Mouse (Mus musculus) urinary bladder, postnatal 4 days (tissue): ENCODE measurements at regions not wholly inside any gene's neighbourhood (a gene's known extent, or its start where the extent isn't known, plus 50 kb on each side); places are given as distances from the start of the nearest gene placed in this dataset.

Source experiments
- DNase-seq, 2 experiments: peaks; one replicate each; pipeline ENCODE4 v3.0.0; 2021 to 2022; ENCODE audit warnings: low spot score in 2 of 2

DNA sequence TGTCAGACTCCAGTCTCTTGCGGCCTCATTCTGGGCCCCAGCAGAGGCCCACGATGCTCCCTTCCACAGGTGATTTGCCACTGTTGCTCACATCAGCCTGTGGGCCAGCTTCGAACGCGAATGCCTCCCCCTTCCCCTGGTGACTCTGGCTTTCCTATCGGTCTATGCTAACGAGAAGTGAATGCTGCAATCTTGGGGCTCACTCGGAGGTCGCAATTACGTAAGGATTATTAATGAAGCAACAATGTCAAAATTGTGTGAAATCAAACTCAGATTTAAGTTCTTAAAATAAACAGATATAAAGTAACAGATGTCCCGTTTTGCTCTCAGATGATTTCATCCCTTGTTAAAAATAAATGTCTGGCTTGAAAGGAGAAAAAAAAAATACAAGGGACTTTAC lies 572.3 kb downstream of the Bnc2 start:
- DNase-seq, result no peak

DNA sequence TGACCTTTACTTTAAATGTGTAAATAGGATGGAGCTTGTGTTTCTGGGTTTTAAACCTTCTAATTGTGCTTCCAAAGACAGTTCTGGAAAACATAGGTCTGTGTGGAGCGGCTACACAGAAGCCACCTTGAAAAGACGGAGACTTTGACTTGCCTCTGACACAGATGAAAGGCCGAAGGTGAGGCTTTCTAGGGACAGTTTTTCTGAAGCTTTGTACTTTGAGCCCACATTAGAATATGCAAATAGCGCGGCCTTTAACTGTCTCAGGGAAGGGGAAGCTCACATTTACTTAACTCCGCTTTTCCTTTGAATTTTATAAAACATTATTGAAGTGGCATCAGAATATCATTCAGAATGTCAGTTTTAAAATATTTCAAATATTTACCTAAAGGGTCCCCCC lies 566.5 kb downstream of the Bnc2 start:
- DNase-seq, result no peak

DNA sequence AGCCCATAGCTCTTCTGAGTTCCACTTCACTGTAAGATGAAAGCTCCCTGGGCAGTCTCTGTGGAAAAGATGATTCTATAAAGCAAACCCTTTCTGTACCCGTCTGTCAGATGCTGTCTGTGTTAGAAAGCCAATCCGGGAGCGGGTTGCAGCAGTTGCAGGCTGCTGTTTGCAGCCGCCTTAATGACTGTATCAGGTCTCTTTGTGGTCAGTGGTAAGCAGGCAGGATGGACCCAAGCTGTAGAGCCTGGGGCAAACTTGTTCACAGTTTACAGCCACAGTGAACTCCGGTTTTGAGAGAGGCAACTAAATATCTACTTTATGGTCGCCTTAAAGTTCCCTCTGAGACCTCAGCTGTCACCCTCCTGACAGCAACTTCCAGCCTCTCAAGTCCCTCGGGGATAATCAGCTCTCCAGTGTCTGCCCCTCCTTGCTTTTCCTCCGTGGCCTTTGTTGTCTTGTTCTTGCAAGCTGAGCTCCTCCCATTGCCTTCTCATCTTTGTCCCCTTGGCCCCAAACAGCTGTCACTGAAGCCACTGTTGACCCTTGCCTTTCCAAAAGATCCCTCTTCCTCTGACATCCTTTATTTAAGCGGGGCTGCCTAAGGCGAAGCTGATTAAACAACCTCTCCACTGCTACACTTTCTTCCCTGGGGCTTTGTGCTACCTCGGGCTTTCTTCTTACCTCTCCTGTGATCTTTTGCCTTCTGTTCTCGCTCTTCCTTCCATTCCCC lies 565.1 kb downstream of the Bnc2 start:
- DNase-seq, result no peak

DNA sequence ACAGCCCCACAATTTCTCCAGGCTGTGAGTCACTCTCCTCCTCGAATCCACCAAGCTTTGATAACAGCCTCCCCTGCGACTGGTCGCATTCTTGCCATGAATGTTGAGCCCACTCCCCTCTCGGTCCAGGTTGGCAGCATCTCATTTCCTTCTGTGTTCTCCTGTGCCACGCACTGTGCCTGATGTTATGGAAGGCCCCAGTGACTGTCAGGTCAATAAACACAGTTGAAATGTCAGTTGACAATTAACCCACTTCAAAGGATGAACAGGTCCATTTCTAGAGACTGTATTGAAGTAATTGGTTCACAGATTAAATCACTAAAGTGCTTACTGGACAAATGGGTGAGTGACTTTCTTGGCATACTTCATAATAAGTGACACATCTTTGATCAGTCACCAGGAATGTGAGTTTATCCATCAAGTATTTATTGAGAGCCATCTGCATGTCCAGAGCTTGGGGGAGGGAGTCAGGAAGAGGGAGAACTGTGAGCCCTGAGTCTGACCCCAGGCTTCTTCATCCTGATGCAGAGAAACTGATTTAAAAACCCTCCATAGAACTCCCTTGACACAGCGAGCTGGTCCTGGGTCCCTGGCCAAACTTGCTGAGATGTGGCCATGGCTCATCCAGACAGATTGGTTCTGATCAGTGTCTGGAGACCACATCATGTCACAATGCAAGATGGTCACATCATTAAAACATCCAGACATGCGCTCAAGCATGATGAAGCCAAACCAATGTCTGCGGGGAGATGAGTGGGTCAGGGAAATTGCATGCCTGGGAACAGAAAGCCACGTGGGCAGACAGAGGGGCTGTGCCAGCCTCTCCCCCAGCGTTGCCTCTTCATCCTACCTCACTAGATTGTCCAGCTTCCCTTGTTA lies 560.7 kb downstream of the Bnc2 start:
- no peak for DNase-seq

DNA sequence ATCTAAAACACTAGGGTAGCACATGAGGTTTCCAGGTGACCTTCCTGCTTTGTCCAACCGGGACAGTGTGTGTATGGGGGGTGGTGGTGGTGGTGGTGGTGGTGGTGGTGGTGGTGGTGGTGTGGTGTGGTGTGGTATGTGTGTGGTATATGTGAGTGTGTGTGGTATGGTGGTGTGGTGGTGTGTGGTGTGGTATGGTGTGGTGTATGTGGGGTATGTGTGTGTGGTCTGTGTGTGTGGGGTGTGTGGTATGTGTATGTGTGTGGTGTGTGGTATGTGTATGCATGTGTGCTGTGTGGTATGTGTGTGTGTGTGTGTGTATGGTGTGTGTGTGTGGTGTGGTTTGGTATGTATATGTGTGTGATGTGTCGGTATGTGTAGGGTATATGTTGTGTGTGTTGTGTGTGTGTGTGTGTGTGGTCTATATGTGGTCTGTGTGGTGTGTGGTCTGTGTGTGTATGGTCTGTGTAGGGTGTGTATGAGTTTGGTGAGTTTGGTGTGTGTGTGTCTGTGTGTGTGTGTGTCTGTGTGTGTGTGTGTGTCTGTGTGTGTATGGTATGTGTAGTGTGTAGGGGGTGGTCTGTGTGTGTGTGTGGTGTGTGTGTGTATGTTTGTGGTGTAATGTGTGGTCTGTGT lies 556.7 kb downstream of the Bnc2 start:
- DNase-seq, result no peak

DNA sequence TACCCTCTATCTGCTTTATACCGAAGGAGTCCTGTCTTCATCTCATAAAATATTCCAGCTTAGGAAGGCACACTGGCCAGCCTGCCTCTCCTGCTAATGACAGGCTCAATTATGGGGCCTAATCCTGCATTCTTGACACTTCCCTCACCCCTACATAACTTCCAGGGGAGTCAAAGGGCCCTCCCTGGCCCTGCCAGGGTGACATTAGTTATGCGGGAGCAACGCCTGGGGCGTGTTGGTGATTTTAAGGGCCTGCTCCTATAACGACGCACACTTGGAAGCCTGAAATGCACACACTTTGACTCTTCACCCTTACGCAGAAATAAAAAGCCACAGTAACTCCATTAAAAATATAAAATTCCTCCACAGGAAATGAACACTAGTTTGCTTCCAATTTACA lies 555.5 kb downstream of the Bnc2 start:
- DNase-seq, result no peak

DNA sequence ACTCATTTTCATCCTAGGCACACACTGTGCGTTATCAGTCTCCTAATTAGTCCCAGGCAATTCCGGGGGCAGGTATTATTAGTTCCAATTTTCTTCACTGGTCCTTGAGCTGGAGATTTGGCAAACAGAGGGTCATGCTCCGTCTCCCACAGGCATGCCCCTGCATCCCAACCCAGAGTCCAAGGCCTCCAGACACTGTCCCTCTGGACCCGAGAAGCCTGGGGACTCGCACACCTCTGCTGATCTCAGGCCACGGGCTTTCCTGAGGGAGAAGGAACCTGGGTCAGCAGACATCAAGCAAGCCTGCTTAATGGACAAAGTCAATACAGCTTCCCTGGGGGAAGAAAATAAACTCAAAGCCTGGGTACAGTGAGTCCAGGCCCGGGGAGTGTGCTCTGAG lies 554.7 kb downstream of the Bnc2 start:
- DNase-seq, result no peak

DNA sequence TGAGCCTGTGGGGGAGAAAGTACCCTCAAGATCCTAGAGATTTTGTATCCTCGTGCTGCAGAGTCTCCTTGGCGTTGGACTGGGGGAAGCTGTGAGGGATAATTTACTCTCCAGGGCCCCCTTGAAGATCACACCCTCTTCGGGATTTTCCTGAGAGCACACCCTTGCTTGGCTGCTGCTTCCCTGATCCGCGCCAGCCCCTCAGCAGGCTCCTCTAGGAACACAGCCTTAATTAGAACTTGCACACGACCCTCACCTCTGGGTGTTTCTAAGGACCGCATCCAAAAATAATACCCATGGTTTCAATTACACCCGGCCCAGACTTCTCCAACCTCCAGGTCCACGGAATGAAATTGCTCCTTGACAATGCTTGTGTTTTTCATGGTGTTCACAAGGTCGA lies 553.6 kb downstream of the Bnc2 start:
- DNase-seq, result peak in 1 of 2 experiments; percentile 23

DNA sequence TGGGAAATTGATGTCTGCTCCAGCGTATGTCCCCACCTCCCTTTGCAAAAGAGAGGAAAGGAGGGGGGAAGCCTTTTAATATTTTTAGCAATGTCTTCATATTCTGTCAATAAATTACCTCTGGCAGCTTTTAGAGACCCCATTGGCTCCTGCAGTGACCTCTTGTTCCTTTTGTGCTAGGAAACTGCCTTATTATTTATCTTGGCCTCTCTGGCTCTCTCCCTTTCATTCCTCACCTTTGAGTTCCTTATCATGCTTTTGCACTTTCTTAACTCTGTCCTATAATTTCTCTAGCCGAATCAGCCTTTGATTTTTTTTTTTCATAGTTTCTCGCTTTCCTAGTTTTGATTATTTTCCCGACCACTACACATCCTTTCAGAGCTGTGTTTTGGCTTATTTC lies 548.7 kb downstream of the Bnc2 start:
- DNase-seq, result no peak

DNA sequence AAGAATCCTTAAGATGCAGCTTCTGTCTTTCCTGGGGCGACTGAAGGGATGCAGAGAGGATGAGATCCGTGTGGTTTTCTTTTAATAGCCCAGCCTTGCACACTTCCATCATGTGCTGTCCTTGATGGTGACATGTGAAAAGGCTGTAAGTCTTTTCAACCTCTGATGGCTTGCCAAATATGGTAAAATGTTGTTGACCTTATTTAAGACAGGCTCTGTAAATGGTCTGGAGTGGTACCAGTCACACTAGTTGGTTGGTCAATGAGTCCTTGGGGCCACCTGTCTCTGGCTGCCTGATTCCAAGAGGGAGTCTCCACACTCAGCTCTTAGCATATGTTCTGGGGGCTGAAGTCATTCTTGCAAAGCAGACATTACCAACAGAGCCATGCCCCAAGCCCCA lies 547.7 kb downstream of the Bnc2 start:
- no peak for DNase-seq

DNA sequence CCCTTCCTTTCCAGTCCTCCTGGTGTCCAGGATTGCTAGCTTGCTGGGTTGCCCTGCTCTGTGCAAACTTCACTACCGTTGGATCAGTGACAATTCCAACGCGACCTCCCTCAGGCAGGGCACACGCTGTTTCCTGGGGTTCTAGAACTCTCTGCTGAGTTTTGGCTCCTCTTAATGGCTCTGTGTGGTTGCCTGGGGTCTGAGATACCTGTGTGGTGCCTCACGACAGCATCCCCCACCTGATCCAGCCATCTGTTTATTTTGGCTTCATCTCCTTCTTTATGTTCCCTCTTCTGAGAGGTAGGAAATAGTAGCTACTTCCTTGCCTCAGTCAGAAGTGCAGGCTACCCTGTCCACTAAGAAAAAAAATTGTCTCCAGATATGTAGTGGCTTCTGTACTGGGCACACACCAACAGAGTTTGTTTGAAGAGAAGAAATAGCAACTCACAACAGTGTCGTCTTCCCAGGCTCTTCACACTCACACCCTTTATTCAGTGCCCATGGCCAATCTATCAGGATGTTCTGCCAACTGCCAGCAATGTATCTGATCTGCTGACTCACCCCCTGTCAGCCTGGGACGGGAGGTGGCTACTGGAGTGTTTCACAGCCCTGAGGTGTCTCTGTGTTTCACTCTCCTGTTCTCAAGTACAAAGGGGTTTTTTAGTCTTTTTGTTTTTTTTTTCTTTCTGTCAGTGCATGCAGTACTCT lies 544.1 kb downstream of the Bnc2 start:
- DNase-seq, result no peak

DNA sequence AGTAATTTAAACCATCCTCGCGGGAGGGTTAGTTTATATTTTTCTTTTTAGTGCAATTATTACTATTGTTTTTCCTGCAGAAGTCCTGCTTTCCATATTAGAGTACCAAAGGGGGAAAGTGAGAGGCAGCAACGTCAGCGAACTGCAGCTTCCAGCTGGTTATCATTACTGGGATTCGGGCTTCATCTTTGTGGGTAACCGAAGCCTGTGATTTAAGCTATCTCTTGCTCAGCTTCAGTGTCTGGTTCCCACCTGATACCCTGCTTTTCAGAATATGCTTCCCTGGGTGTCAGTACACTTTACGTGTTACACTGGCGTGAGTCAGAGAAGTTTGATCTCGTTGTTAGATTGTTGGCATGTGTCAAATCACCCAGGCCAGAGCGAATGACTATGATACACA lies 539.3 kb downstream of the Bnc2 start:
- no peak for DNase-seq

DNA sequence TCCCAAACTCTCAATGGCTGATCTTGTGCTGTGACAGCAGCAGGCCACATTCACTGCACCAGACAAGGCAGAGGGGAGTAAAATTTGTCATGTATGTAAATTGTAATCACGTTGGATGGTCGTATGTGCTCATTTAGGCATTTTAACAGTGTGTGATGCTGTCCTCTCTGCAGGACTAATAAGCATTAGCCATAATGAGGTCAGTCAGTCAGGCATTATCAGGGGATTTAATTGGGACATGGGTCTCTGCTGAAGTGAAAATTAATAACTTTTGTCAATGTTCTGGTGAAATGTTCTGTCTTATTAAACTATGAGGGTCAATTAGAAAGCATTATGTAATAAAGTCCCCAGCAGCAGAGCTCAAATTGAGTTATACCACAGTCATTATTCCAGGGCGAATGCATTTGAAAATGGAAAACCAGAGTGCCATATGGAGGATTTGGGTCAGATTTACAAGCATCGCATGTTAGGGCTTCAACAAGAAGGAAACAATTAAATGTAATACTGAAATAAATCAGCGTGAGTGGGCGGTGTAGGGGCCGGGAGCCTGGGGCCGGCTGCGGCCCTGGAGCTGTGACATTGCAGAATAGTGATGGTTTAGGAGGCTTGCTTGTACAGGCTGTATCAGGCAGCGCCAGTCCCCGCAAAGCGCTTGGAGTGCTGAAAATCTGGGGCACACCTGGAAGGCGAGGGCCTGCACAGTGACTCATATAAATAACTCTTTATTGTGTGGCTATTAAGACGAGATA lies 537.7 kb downstream of the Bnc2 start:
- no peak for DNase-seq

DNA sequence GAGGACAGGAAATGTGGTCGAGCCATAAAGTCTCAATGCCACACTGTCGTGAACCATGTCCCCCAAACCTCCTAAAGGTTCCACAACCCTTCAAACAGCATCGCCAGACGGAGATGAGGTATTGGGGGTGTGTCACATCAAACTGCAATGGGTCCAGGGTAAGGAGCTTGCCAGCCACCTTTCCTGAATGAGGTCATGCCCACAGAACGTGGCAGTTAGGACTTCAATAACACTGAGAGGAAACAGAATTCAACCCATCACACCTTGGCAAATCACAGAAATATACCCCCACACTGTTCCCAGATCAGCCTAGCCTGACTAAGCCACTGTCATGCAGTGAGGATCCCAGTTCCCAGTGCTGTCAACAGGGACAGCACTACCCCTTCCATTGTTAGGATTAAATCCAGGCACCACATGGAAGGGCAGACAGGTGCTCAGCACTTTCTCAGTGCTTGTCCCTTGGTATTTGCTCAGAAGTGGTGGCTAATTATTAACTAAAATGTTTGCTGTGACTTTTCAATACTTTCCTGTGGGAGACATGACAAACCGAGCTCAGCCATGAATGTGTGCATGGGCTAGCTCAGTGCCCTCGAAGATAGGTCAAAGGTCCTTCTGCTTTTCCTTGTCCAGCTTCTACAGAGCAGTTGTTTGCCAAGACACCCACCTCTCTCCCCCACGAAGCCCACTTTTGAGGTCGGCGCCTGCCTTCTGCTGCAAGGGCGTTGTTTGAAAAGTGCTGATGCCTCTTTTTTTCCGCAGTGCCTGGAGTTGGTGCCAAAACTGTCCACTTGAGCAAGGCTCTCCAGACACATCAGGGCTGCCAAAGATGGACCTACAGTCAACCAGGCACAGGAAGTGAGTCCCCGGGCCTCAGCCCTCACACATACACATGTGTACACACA lies 525.7 kb downstream of the Bnc2 start:
- DNase-seq, result no peak

DNA sequence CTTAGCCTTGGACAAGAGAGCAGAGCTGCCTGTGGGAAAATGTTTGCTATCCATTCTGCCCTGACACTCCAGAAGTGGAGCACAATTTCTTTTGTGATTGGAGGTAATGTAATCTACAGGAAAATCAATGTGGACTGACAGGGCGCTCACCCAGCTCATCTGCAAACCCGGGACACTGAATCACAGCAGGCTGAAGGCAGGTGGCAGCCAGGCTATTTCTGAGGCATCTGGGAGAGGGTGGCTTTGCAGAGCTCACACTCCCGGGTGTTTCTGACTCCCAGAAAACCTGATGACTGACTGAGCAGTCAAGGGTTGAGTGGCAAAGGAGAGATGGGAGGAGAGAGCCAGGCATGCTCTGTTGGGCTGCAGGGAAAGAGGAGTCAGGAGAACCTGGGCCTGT lies 524.4 kb downstream of the Bnc2 start:
- no peak for DNase-seq

DNA sequence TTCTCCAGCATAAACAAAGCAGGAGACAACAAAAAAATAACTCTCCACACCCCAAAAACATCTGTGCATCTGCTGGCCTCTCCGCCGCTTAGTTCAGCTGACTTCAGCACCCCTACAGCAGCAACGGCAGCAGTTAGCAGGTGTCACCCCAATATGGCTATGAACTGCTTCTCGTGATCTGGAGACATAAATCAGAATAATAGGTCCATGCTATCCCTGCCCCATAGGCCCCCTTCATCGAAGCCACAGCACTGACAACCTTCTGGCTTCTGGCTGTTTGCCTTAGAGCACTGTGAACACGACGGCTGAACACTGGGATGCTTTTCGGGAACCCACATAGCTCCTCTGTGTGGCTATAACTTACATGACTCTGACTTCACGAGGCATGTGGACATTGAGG lies 523.8 kb downstream of the Bnc2 start:
- DNase-seq, result no peak

DNA sequence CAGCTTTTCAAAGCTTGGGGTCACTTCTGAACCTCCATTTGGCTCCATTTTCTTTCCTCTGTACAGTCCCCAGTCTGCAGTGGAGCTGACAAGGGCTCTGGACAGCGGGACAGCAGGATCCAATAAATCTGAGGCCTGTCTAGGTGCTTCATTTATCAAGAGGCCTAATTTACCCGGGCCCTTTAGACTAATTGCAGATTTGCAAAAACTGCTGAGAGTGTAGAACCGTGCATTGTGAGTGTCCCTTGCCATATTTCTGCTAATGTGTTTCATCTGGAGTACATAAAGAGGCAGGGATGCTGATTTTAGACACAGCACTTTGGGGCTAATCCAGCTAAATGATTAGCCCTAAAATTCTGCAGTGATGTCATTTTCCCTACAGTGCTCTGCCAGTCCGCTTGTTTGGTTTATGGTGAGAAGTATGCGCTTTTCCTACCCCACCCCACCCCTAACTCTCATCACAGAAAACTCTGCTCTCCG lies 523.1 kb downstream of the Bnc2 start:
- DNase-seq, result no peak

DNA sequence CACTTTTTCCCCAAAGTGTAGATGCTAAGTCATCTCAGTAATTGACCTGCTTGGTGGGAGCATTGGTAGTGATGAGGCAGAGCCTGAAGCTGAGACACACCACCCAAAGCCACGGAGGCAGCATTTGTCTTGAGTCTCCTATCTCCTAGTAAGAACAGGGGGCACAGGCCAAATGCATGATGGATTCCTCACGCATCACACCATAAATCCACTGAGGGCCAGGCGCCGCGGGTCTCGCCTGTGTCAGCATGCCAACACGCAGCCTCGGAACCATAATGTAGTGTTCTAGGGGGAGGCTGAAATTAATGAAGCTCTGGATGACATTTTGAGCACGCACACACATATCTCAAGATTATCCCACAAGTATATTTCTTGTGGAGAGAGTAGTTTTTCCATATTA lies 521.5 kb downstream of the Bnc2 start:
- DNase-seq, result no peak

DNA sequence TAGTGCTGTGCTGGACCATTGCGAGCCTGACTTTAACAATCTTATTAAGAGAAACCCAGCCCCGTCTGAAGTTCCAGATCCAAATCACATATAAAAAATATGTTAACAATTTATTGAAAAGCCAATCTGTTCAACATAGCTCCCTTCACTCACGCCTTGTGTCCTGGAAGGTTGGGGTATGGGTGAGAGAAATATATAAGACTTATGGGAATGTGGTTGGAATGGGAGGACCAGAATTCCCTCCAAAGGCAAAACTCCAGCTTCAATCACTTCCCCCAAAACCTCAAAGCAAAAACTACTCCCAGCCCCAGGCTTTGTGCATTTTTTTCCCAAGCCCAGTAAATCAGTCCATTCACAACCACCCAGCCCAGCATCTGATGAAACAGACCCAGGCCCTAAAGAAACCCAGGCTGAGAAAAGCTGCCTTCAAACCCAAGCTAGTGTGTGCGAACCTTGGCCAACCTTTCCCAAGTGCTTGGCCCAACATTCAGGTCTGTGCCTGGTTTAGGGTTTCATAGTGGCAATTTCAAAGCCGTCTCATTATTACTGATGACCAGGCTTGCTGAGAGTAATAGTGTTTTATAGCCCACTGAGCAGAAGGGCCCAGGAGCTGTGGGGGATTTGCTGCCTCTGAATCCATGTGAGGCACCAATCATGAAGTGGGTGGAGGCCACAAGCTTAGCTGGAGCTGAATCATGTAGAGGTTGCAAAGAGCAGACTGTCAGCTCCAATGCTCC lies 517.0 kb downstream of the Bnc2 start:
- no peak for DNase-seq

DNA sequence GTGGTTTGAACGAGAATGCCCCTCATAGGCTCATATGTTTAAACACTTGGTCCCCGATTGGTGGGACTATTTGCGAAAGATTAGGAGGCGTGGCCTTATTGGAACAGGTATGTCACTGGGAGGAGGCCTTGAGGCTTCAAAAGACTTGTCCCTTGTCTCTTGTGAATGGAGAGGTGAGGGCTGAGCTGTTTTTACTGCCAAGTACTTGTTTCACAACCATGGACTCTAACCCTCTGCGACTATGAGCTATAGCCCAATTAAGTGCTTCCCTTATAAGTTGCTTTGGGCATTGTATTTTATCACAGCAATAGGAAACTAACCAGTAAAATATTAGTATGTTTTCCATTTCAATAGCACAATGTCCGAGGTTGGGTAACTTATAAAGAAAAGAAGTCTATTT lies 511.7 kb downstream of the Bnc2 start:
- DNase-seq, result no peak
